Mouse (Mus musculus): Measurements from ENCODE around the gene Ckap2.
A peak's percentile ranks its signal among the peaks of the same experiment; 100 is the strongest.

The Ckap2 gene

DNA sequence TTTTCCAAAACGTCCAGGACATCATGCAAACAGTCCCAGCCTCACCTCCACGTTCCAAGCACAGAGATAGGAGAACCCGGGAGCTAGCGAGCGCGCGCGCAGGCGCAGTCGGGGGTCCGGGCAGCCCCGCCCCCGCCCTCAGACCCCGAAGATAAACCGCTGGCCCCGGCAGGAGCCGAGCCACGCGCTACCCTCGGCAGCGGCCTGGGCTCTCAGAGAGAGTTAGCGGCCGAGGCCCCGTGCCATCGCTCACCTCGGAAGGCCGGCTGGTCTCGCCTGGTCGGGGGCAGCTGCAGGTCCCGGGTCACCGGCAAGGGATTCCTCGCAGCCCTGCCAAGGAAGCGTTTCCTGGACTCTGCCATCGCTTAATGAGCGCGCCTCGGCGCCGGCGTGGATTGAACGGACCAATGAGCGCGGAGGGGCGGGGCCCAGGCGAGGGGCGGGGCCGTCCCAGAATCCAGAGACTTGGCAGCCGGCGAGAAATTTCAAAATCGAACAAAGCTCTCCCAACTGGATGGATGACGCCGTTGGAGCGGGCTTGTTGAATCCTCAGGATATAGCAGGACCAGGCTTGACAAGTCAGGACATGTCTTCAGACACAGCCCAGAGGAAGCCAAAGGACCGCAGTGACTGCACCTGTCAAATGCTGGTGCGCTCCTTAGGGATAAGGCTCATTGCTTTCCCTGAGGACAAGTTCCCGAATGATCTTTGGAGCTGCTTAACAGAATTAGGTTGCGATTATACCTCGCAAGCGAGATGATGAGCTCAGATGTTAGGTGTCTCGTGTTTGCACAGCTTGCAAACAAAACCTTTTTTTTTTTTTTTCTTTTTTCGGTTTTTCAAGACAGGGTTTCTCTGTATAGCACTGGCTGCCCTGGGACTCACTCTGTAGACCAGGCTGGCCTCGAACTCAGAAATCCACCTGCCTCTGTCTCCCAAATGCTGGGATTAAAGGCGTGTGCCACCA is at the start of gene Ckap2:
Ckap2 (minus strand) TSS at position 389 of the 967 bp plus-strand sequence.
- DNase-seq, result peak; percentile 90

DNA sequence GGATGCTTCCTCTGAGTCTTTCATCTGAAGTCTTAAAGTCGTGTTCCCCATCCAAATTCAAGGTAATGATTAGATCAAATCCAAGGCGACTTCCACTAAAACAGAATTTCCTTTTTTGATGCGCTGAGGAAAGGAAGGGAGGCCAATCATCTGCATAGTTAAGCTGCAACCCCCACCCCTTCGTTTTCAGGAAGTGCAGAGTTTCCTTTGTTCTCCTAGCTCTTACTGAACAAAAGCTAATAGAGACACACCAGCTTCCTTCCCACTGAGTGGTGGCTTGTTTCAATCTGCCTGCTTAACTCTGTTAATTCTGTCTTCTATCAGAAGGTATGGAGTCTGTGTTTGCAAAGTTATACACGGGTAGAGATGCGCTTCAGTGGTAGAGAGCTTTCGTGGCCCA is 43.0 kb upstream of the Ckap2 start:
- DNase-seq, result no peak

DNA sequence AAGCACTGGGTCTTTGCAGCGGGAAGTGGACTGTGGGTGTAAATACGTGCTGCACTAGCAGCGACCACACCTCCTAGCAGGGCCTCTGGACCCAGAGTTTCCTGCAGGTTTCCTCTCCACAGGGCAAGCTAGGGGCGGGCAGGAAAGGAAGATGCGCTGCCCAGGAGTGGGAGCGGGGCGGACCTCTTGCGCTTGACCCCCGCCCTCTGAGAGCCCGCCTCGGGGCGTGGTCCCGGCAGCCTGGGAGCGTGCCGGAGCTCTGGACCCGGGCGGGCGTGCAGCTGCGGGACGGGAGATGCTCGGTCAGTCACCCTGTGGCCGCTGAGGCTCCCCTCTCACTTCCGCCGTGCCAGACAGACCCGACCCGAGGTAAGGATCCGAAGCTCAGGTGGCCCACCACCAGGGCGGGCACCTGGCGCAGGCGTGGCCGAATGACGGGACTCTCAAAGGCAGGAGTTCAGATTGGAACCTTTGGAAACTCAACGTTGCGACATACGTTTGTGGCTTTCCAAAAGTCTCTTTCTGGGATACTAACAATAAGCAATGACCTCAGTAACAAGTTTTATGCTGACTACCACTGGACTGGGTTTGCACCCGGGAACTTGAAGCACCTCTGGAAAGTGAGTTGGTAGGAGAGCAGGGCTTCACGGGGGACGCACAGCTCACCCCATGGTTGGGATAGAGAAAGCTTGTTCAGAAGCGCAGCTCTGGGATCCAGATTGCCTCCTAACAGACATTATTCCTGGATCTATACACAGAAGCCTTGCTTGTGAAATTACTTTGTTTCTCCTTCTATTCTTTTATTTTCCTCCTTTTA is 41.6 kb upstream of the Ckap2 start, which contains the start of gene Thsd1:
Thsd1 (plus strand) TSS at position 253 of the 817 bp plus-strand sequence.
- DNase-seq, result peak; percentile 11

DNA sequence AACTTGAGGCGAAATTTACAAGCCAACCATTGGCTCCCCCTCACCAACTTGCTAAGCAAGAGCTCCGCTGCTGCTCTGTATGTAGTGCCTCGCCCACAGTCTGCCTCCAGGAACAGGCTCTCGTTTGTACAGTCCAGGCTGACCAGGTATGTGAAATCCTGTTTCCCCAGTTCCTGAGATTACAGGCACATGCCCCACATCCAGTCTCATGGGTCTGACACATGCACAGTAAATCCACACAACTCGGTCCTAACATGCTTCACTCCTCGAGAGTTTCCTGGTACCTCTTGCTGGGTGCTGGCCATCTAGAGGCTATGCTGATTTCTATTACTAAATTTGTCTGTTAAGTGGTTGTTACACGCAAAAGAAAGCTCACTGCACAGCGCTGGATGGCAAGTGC is 40.7 kb upstream of the Ckap2 start:
- DNase-seq, result no peak

GRCm38 (mm10) chr8:22214826-22215225 is 29.2 kb upstream of the Ckap2 start:
- no peak for DNase-seq

DNA sequence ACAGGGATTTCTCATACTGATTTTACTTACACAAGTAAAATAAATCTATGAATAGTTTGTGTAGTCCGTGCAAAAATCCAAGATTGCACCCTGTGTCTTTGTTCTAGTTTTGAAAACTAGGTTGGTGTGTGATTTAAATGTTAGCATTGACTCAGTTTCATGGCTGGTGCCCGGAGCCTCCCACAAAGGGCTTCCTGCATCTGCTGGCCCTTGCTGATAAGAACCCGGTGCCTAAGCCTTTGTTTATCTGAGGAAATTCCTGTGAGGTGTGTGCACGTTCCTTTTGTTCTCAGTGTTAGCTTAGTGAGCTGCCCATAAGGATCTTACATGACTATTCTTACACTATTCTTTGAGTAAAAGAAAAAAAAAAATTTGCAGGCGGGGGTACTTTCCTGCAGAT is 23.4 kb upstream of the Ckap2 start:
- DNase-seq, result no peak

DNA sequence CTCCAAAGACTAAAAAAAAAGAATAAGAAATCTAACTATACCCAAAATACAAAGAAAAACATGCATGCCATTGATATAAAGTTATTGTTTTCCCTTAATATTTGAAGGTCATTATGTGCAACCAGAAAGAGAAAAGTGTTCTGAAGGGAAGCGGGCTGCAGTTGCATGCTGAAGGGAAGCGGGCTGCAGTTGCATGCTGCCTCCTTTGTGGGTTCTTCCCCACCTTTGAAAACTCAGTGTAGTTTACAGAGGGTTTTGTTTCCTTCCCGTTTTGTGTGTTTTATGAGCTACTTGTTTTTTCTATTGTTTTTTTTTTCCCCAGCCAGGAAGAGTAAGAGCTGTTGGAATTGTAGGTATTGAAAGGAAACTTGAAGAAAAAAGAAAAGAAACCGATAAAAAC is 21.9 kb upstream of the Ckap2 start:
- no peak for DNase-seq

DNA sequence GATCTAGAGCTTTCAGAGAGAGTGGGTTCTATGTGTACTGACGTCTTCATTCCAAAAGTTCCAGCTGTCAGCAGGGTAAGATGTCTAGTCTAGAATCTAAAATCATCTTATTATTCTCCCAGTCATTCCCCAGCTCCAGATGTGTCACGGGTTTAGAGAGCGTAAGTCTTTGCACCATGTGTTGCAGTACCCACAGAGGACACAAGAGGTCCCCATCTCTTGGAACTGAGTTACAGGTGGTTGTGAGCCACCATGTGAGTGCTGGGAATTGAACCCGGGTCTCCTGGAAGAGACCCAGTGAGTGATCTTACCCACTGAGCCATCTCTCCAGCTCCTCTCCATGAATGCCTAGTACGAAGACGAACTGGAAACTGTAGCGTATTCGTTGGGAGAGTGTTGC is 13.9 kb upstream of the Ckap2 start:
- DNase-seq, result no peak

DNA sequence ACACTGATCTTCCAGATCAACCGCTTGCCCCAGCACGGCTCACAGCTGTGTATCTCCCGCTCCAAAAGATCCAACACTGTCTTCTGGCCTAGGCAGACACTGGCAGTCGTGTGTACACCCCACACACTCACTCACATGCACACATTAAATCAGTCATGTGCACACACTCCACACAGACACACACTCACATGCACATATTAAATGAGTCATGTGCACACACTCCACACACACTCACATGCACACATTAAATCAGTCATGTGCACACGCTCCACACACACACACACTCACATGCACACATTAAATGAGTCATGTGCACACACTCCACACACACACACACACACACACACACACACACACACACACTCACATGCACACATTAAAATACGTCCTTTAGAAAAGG is 12.3 kb upstream of the Ckap2 start:
- DNase-seq, result no peak

DNA sequence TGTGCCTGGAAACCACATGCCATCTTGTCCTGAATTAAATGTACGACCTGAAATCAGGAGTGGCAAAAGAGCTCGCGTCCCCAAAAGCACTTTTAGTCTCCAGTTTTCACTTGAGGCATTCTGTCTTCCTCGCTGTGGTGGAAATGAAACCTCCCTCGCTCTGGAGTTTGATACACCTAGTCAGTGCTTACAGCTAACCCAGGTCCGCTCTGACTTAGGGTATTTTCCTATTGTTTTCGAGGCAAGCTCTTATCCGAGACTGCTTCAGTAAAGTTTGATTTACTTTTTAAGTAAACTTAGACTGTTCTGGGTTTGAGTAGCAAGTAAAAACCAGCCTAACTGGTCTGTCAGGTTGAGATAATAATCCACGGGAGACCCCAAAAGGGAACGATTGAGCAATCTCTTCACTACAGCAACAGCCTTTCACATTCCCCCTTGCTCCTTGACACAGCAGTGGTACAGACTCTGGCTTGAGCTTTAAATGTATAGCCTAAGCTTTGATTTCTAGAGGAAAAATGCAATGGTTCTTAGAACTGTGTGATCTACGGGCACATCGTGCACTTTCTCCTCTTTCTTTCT is 7.9 kb upstream of the Ckap2 start:
- DNase-seq, result no peak

DNA sequence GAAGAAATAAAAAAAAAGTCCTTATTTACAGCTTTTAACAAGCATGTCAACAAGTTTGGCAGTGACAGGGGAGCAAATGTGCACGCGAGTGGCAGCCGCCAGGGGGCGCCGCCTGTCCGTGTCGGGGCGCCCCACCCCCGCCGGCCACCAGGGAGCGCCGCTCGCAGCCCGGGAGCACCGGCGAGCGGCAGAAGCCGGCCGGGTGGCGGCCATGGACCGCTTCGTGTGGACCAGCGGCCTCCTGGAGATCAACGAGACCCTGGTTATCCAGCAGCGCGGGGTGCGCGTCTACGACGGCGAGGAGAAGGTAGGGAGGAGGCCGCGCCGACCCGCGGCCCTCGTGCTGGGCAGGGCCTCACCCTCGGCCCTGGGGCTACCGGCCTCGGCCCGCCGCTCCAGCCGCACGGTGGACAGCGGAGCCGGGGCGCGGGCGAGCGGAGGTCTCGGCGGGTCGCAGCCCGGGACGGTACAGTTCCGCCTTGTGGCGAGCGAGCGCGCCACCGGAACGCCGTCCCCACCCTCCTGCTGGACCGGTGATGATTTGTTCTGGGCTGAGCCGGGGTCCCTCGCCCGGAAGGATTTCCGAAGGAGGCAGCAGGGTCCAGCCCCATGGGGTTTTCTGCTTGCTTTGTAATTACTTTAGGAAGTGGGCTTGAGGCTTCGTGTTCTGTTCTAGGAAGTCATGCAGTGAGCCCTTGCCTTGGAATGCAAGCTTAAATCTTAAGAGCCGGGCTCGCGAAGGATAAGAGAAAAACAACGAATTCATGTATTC is 7.2 kb upstream of the Ckap2 start, which contains the start of gene Vps36:
Vps36 (plus strand) TSS at position 150 of the 772 bp plus-strand sequence.
- DNase-seq, result peak; percentile 94

GRCm38 (mm10) chr8:22184884-22185283 is 735 bp downstream of the Ckap2 start:
- no peak for DNase-seq

GRCm38 (mm10) chr8:22175966-22176365 is 9.7 kb downstream of the Ckap2 start:
- no peak for DNase-seq

GRCm38 (mm10) chr8:22169167-22169566 is 16.5 kb downstream of the Ckap2 start:
- DNase-seq, result no peak

GRCm38 (mm10) chr8:22166080-22166603 is 19.5 kb downstream of the Ckap2 start, which contains the start of gene Nek3:
Gene Nek3, minus strand, starts transcription at chr8:22166435.
- DNase-seq, result peak; percentile 89

DNA sequence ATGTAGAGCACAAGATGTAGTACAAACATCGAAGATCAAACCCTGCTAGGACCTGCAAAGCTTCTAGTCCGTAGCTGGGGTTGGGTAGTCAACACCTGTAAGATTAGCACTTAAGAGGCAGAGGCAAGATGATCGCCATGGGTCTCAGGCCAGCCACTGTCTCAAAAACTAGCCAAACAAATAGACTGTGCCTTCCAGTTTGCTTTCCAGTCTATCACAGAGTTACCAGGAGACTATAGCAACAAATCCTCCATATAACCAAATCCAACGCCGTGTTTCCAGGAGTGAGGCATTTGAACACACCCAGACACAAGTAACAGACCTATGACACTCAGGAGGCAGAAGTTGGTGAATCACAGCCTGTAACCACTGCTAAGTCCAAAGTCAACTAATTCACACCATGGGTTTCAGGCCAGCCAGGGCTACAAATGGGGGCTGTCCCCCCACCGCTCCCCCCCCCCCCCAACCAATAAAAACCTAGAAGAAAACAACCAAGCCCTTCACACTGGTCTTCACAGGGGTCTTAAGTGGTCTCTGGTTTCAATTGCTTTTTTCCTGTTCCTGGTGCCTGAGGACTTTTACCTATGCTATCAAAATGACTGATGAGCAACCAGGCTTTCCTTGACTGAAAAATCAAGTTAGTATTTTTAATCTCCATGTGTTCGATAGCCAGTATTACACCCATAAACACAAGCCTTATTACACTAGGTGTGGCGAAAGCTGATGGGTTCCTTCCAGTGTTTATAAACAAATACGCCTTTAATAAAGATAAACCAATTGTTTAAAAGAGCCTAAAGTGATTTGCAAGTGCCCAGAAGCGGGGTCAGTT is 20.2 kb downstream of the Ckap2 start:
- no peak for DNase-seq

DNA sequence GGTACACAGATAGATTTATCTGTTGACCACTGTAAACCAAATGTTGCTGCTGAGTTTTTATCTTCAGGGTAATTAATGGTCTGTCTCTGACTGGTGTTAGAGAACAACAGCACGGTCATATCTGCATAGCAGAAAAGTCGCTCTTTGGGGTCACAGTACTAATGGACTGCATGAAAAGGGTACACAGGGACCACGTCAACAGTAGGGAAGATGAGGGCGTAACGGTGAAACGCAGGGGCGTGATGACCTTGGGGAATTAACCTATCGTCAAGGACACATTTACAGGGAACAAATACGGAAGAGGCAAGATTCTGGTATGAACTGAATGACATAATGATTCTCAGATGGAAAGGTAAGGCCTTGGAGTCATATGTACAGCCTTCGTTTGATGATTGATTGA is 21.2 kb downstream of the Ckap2 start:
- DNase-seq, result no peak

DNA sequence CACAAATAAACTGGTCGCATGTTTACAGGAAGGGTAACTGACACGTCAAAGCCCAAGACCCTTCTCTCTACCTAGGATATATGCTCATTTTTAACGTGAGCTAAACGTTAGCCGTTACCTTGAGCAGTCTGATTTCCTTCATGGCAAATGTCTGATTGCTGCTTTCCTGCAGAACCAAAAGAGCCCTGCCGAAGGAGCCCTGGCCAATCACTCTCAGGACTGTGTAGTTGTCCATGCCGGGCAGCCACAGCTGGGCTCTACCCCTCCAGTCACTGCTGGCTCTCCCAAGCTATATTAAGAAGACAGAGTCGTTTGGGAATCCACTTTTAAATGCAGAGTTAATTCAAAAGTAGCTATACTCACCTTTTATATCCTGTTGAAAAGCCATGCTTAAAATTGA is 23.4 kb downstream of the Ckap2 start:
- no peak for DNase-seq

DNA sequence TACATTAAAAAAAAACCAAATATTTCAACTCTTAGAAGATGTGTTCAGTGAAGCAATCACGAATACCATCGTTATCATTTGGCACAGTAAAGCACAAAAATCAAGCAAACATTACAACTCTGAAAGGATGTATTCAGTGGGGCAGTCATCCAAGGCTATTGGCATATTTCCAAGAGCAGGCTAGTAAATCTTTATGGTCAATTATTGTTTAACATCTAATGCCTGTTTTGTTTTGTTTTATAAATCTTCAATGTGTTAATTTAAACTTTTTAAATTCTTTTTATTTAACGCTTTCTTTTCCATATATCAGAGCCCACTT is 35.3 kb downstream of the Ckap2 start:
- no peak for DNase-seq

DNA sequence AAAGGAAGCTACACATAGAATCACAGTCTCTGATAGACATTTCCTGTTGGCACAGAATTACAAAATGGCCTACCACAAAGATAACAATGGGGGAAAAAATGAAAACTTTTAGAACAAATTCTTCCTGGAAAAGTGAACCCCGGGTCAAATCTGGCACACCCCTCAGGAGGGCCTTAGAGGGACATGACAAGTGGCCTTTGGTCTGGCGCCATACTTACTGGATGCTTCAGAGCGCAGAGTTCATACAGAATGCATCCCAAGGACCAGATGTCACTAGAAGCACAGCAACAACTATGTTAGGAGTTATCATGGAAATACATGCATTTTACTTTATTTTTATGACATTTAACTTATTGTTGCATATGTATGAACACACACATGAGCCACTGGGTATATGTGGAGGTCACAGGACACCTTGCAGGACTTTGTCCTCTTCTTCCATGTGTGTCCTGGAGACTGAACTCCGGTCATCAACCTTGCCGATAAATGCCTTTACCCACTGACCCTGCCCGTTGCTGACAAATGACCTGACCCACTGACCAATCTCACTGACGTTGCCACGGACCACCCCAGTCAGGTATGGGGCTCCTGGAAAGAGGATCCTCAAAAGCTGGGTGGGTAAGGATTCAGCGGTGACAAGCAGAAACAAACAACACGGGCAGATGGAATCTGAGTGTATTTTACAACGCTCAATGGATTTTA is 35.8 kb downstream of the Ckap2 start:
- no peak for DNase-seq

- DNase-seq, result no peak
Observed at GRCm38 (mm10) chr8:22148367-22148740, 37.3 kb downstream of the Ckap2 start.
